Mouse (Mus musculus) embryonic fibroblast, embryonic 13.5 days (primary cell): Measurements from ENCODE around the gene Colgalt2. TPM values are rescaled to one million over a fixed set of nuclear protein-coding genes. Genes with fewer than 3 reads are reported as not detected.

Source experiments
- H3K27ac ChIP-seq: 2 replicates; pipeline ENCODE4 v1.5.1; 2012; ENCODE audit warnings: low read length, control low read depth, inconsistent platforms; ENCODE audit not compliant: insufficient read depth
- H3K4me1 ChIP-seq: 2 replicates; pipeline ENCODE4 v1.6.1; 2011; ENCODE audit warnings: low read length; ENCODE audit not compliant: control insufficient read depth, insufficient read depth
- H3K4me3 ChIP-seq: 2 replicates; pipeline ENCODE4 v1.5.1; 2011; ENCODE audit warnings: mild to moderate bottlenecking, control low read depth, low read length; ENCODE audit not compliant: insufficient read depth
- CTCF ChIP-seq: IDR thresholded peaks from 2 replicates; pipeline ENCODE4 v1.5.1; 2011; ENCODE audit warnings: mild to moderate bottlenecking, control low read depth, low read length, moderate library complexity, borderline replicate concordance; ENCODE audit not compliant: insufficient read depth
- POLR2A ChIP-seq: IDR thresholded peaks from 2 replicates; pipeline ENCODE4 v1.6.1; 2011; ENCODE audit warnings: low read depth, mild to moderate bottlenecking, control low read depth, low read length, moderate library complexity
- polyA plus RNA-seq: library from polyadenylated mRNA; stranded (reverse); fragments of >200 nt; gene quantifications from 2 replicates; pipeline ENCODE4 v1.2.4, GENCODE M21; 2011; ENCODE audit warnings: low read depth; ENCODE audit not compliant: missing spikeins, insufficient read length

The Colgalt2 gene
- polyA plus RNA-seq, 1 experiment, result not detected

GRCm38 (mm10) chr1:152468443-152468842 lies 68.8 kb downstream of the Colgalt2 start:
- Histone ChIP-seq H3K27ac (no peak overlapping the region), H3K4me1 (no peaks in the 10 kb centered on the region), H3K4me3 (no peak overlapping the region)
- TF ChIP-seq CTCF (no peak), POLR2A (no peak)

- TF ChIP-seq POLR2A (no peak), CTCF (no peak)
- Histone ChIP-seq H3K27ac (no peak overlapping the region), H3K4me1 (no peaks in the 10 kb centered on the region), H3K4me3 (no peak overlapping the region)
These were observed 76.5 kb downstream of the Colgalt2 start for GRCm38 (mm10) chr1:152476126-152476525.

GRCm38 (mm10) chr1:152490842-152491241 lies 91.2 kb downstream of the Colgalt2 start:
- no peak overlapping the region for H3K27ac ChIP-seq
- TF ChIP-seq POLR2A, result no peak
- no peak for TF ChIP-seq CTCF

GRCm38 (mm10) chr1:152492258-152492657 lies 92.6 kb downstream of the Colgalt2 start:
- no peak for TF ChIP-seq POLR2A
- TF ChIP-seq CTCF, result no peak
- Histone ChIP-seq H3K4me3 (no peak overlapping the region), H3K27ac (no peak overlapping the region), H3K4me1 (no peaks in the 10 kb centered on the region)

More at GRCm38 (mm10) chr1:152490842-152491241, 91.2 kb downstream of the Colgalt2 start:
- Histone ChIP-seq H3K4me1 (no peaks in the 10 kb centered on the region), H3K4me3 (no peak overlapping the region)

GRCm38 (mm10) chr1:152496831-152497230 lies 97.2 kb downstream of the Colgalt2 start:
- Histone ChIP-seq H3K4me1 (no peaks in the 10 kb centered on the region), H3K27ac (no peak overlapping the region), H3K4me3 (no peak overlapping the region)
- TF ChIP-seq CTCF (no peak), POLR2A (no peak)

- TF ChIP-seq POLR2A, result no peak
- TF ChIP-seq CTCF, result no peak
- Histone ChIP-seq H3K4me3 (no peak overlapping the region), H3K27ac (no peak overlapping the region), H3K4me1 (no peaks in the 10 kb centered on the region)
These were observed 98.0 kb downstream of the Colgalt2 start for GRCm38 (mm10) chr1:152497581-152497980.

GRCm38 (mm10) chr1:152499802-152500201 lies 100.2 kb downstream of the Colgalt2 start:
- Histone ChIP-seq H3K27ac (no peak overlapping the region), H3K4me1 (no peaks in the 10 kb centered on the region), H3K4me3 (no peak overlapping the region)
- TF ChIP-seq POLR2A (no peak), CTCF (no peak)

GRCm38 (mm10) chr1:152506175-152506574 lies 106.5 kb downstream of the Colgalt2 start:
- H3K27ac ChIP-seq, result no peak overlapping the region
- H3K4me3 ChIP-seq, result no peak overlapping the region
- H3K4me1 ChIP-seq, result no peaks in the 10 kb centered on the region
- TF ChIP-seq POLR2A, result no peak
- no peak for TF ChIP-seq CTCF

GRCm38 (mm10) chr1:152506726-152507125 lies 107.1 kb downstream of the Colgalt2 start:
- TF ChIP-seq CTCF, result no peak
- Histone ChIP-seq H3K27ac (no peak overlapping the region), H3K4me1 (no peaks in the 10 kb centered on the region), H3K4me3 (no peak overlapping the region)

- H3K4me1 ChIP-seq, result no peaks in the 10 kb centered on the region
- H3K4me3 ChIP-seq, result no peak overlapping the region
- no peak overlapping the region for H3K27ac ChIP-seq
- TF ChIP-seq POLR2A (no peak), CTCF (no peak)
These were observed 109.0 kb downstream of the Colgalt2 start for GRCm38 (mm10) chr1:152508481-152509220.

GRCm38 (mm10) chr1:152511237-152511636 lies 111.6 kb downstream of the Colgalt2 start:
- TF ChIP-seq CTCF, result no peak
- TF ChIP-seq POLR2A, result no peak
- Histone ChIP-seq H3K4me1 (no peaks in the 10 kb centered on the region), H3K4me3 (no peak overlapping the region), H3K27ac (no peak overlapping the region)
